Mouse (Mus musculus): ENCODE data around the gene Katnal1. TPM values are rescaled to one million over a fixed set of nuclear protein-coding genes. Genes with fewer than 3 reads are reported as not detected.

Gene Katnal1
- total and polyA plus RNA-seq, 3 experiments, result 2.8 to 7.0 (median 3.2) TPM

DNA sequence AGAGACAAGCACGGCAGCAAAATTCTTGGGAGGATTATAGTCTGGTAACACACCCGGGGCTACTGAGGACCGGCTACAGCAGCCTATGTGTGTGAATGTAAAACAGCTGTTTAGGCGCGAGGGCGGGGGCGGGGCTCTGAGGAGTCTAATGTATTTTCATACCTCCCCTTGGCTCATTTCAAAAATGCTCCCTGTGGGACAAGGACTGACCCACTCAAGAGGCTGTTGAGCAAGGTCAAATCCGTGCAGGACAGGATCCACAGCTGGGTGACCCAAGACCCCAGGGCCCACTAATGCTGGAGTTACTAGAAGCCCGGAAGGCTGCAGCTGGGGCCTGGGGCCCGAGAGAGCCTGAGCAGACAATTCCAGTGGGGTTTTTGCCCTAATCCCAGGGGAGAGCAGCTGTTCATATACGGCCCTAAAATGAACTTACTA, 10.8 kb upstream of the Katnal1 start:
- in situ Hi-C loops (cut with MboI; ENCODE audit: low pct_ligation_motif_present, low pct_unique_long_range_greater_than_20kb, low sequenced_read_pairs) (no loop called here), dilution Hi-C loops (cut with MboI; ENCODE audit: extremely low pct_ligation_motif_present, extremely low pct_unique_long_range_greater_than_20kb, low sequenced_read_pairs) (no loop called here)
- Histone ChIP-seq H3K9me3 (replicated peaks; ENCODE audit: low read length) (peaks cover 17% of the 10 kb centered on the region), H3K4me3 (replicated peaks in 1 of 3; ENCODE audit: low read depth in 2 of 3, low read length in 2 of 3, poor library complexity in 1 of 3) (no peak overlapping the region), H3K27ac (ENCODE audit: insufficient read depth, low read depth) (peak overlapping the region; percentile 35; the same call in 1 of the 2 replicates), H3K4me2 (ENCODE audit: insufficient read depth, low read depth, poor library complexity, severe bottlenecking) (no peak overlapping the region; the same call in 1 of the 2 replicates), H3K27me3 (replicated peaks) (no peaks in the 10 kb centered on the region), H3K4me1 (ENCODE audit: control insufficient read depth in 1 of 2, insufficient read depth in 2 of 2) (peaks cover 20 to 66% of the 10 kb centered on the region in 2 experiments; a peak in 3 of 4 replicates), H3K36me3 (replicated peaks in 1 of 2; ENCODE audit: control insufficient read depth in 1 of 2, insufficient read depth in 1 of 2, low read length in 1 of 2) (no peaks in the 10 kb centered on the region), H3K79me2 (replicated peaks; ENCODE audit: control insufficient read depth, extremely low read depth, insufficient read depth, poor library complexity, severe bottlenecking) (no peaks in the 10 kb centered on the region), H3K9ac (ENCODE audit: insufficient read depth, low read depth) (no peak overlapping the region)
- peak; percentile 61 for DNase-seq (ENCODE audit: extremely low read depth)
- TF ChIP-seq ZC3H11A (IDR thresholded peaks at IDR 0.05; ENCODE audit: low read depth, low read length) (no peak), MAZ (IDR thresholded peaks at IDR 0.05; ENCODE audit: low read depth, low read length) (no peak), RAD21 (IDR thresholded peaks at IDR 0.05; ENCODE audit: low read depth, low read length) (no peak), ETS1 (conservative IDR thresholded peaks at IDR 0.05; ENCODE audit: low read depth, low read length) (peak; percentile 29), TCF12 (IDR thresholded peaks at IDR 0.05; ENCODE audit: low read depth, low read length) (peak; percentile 63), MXI1 (IDR thresholded peaks at IDR 0.05; ENCODE audit: low read depth, low read length) (peak; percentile 18; the same call in 1 of the 2 replicates), NRF1 (IDR thresholded peaks at IDR 0.05; ENCODE audit: low read depth, low read length) (no peak)

DNA sequence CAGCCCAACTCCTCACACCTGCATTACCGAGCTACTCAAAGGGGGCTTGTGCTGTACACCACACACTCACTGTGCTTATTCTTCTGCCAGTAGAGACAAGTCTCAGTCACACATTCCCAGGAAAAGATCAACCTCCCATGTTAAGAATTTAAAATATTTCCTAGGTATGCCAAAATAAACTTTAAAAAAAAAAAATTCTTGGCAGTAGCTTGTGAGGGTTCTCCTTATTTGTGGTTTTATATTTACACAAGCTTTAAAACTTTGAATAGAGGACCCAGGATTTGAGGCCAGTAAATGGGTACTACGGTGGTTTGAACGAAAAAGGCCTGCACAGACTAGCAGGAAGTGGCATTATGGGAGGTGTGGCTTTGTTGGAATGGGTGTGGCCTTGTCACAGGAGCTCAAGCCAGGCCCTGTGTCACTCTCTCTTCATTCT, 7.4 kb upstream of the Katnal1 start:
- Histone ChIP-seq H3K4me2 (ENCODE audit: insufficient read depth, low read depth, poor library complexity, severe bottlenecking) (no peak overlapping the region), H3K79me2 (replicated peaks; ENCODE audit: control insufficient read depth, extremely low read depth, insufficient read depth, poor library complexity, severe bottlenecking) (no peaks in the 10 kb centered on the region), H3K9me3 (replicated peaks; ENCODE audit: low read length) (peaks cover 16% of the 10 kb centered on the region), H3K4me3 (replicated peaks in 1 of 3; ENCODE audit: low read depth in 2 of 3, low read length in 2 of 3, poor library complexity in 1 of 3) (no peak overlapping the region), H3K4me1 (ENCODE audit: control insufficient read depth in 1 of 2, insufficient read depth in 2 of 2) (peaks cover 7 to 33% of the 10 kb centered on the region in 2 experiments; a peak in 3 of 4 replicates), H3K36me3 (replicated peaks in 1 of 2; ENCODE audit: control insufficient read depth in 1 of 2, insufficient read depth in 1 of 2, low read length in 1 of 2) (no peaks in the 10 kb centered on the region), H3K9ac (ENCODE audit: insufficient read depth, low read depth) (no peak overlapping the region), H3K27ac (ENCODE audit: insufficient read depth, low read depth) (no peak overlapping the region), H3K27me3 (replicated peaks) (no peaks in the 10 kb centered on the region)
- in situ Hi-C loops (cut with MboI; ENCODE audit: low pct_ligation_motif_present, low pct_unique_long_range_greater_than_20kb, low sequenced_read_pairs) (no loop called here), dilution Hi-C loops (cut with MboI; ENCODE audit: extremely low pct_ligation_motif_present, extremely low pct_unique_long_range_greater_than_20kb, low sequenced_read_pairs) (no loop called here)
- no peak for DNase-seq (ENCODE audit: extremely low read depth)
- TF ChIP-seq PAX5 (IDR thresholded peaks at IDR 0.05; ENCODE audit: low read length) (no peak), MAX (IDR thresholded peaks at IDR 0.05; ENCODE audit: low read length) (no peak), NELFE (IDR thresholded peaks at IDR 0.05; ENCODE audit: low read depth, low read length) (no peak), MAZ (IDR thresholded peaks at IDR 0.05; ENCODE audit: low read depth, low read length) (no peak)

DNA sequence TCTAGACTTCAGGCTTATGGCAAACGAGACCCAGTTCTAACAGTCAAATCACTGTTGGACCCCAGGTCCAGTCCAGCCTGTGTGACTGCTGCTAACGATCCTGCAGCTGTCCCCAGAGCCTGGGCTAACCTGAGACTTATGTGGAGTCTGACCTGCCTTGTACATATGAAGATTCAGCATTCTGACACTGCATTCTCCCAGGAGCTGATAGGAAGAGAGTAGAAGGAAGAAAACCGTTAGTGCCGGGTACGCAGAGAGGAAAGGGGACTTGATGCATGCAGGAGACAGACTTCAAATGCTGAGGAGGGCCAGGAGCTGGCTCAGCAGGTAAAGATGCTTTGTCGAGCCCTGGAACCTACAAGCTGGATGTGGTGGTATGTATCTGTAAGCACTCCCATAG, 6.8 kb upstream of the Katnal1 start:
- in situ Hi-C loops (cut with MboI; ENCODE audit: low pct_ligation_motif_present, low pct_unique_long_range_greater_than_20kb, low sequenced_read_pairs) (no loop called here), dilution Hi-C loops (cut with MboI; ENCODE audit: extremely low pct_ligation_motif_present, extremely low pct_unique_long_range_greater_than_20kb, low sequenced_read_pairs) (no loop called here)
- Histone ChIP-seq H3K27ac (ENCODE audit: insufficient read depth, low read depth) (no peak overlapping the region), H3K79me2 (replicated peaks; ENCODE audit: control insufficient read depth, extremely low read depth, insufficient read depth, poor library complexity, severe bottlenecking) (no peaks in the 10 kb centered on the region), H3K4me3 (replicated peaks in 1 of 3; ENCODE audit: low read depth in 2 of 3, low read length in 2 of 3, poor library complexity in 1 of 3) (no peak overlapping the region), H3K36me3 (replicated peaks in 1 of 2; ENCODE audit: control insufficient read depth in 1 of 2, insufficient read depth in 1 of 2, low read length in 1 of 2) (no peaks in the 10 kb centered on the region), H3K4me1 (ENCODE audit: control insufficient read depth in 1 of 2, insufficient read depth in 2 of 2) (peaks cover 3 to 28% of the 10 kb centered on the region in 2 experiments; a peak in 3 of 4 replicates), H3K4me2 (ENCODE audit: insufficient read depth, low read depth, poor library complexity, severe bottlenecking) (no peak overlapping the region), H3K9ac (ENCODE audit: insufficient read depth, low read depth) (no peak overlapping the region), H3K9me3 (replicated peaks; ENCODE audit: low read length) (peaks cover 16% of the 10 kb centered on the region), H3K27me3 (replicated peaks) (no peaks in the 10 kb centered on the region)
- no peak for TF ChIP-seq MAFK (IDR thresholded peaks at IDR 0.05; ENCODE audit: insufficient replicate concordance, low read length)
- TF ChIP-seq CHD2 (IDR thresholded peaks at IDR 0.05; ENCODE audit: low read length), result no peak
- no peak for TF ChIP-seq POLR2AphosphoS2 (IDR thresholded peaks at IDR 0.05; ENCODE audit: low read depth, low read length)
- TF ChIP-seq MYC (IDR thresholded peaks at IDR 0.05; ENCODE audit: low read depth, low read length), result no peak
- no peak for TF ChIP-seq ETS1 (conservative IDR thresholded peaks at IDR 0.05; ENCODE audit: low read depth, low read length)
- no peak for TF ChIP-seq RAD21 (IDR thresholded peaks at IDR 0.05; ENCODE audit: low read depth, low read length)
- no peak for TF ChIP-seq NRF1 (IDR thresholded peaks at IDR 0.05; ENCODE audit: low read depth, low read length)
- TF ChIP-seq EP300 (IDR thresholded peaks at IDR 0.05; ENCODE audit: low read length), result no peak
- no peak for TF ChIP-seq HCFC1 (IDR thresholded peaks at IDR 0.05; ENCODE audit: low read depth, low read length)
- no peak for TF ChIP-seq PAX5 (IDR thresholded peaks at IDR 0.05; ENCODE audit: low read length)
- TF ChIP-seq JUND (conservative IDR thresholded peaks at IDR 0.05; ENCODE audit: low read depth, low read length), result no peak
- DNase-seq (ENCODE audit: extremely low read depth), result no peak
